Mouse (Mus musculus) bone marrow macrophage, adult 2 months (primary cell): ENCODE data around the gene Gpr34.

Experiments
- CTCF ChIP-seq: IDR thresholded peaks from 2 replicates; pipeline ENCODE4 v1.5.1; 2012; ENCODE audit warnings: low read depth, mild to moderate bottlenecking, low read length, moderate library complexity
- POLR2A ChIP-seq: IDR thresholded peaks from 2 replicates; pipeline ENCODE4 v1.6.1; 2012; ENCODE audit warnings: mild to moderate bottlenecking, low read depth, low read length, borderline replicate concordance

GRCm38 (mm10) chrX:13618476-13618875 lies 13.4 kb upstream of the Gpr34 start:
- no peak for TF ChIP-seq POLR2A
- TF ChIP-seq CTCF, result no peak
